Mouse (Mus musculus): ENCODE measurements at regions not wholly inside any gene's neighbourhood (a gene's known extent, or its start where the extent isn't known, plus 50 kb on each side); places are given as distances from the start of the nearest gene placed in this dataset.
"Not testable (repeated sequence)": the region's sequence is repeated elsewhere in the genome, so short reads cannot be mapped to it uniquely, and the experiment has no call there.

- peaks cover 24% of the 10 kb centered on the region for H3K4me1 ChIP-seq
- peak overlapping the region; percentile 40 for H3K27ac ChIP-seq
- WGBS: 92% methylated on average over 11 of the region's 11 CpGs
- no peak for DNase-seq (ENCODE audit: extremely low spot score, low spot score)
- no peak overlapping the region for H3K4me3 ChIP-seq
- no peaks in the 10 kb centered on the region for H3K36me3 ChIP-seq (replicated peaks)
- H3K9me3 ChIP-seq: no peaks in the 10 kb centered on the region
- no peaks in the 10 kb centered on the region for H3K27me3 ChIP-seq (ENCODE audit: poor library complexity, severe bottlenecking)
Measured at GRCm38 (mm10) chr13:31050160-31050788, 76.3 kb downstream of the Gm5447 start.

DNA sequence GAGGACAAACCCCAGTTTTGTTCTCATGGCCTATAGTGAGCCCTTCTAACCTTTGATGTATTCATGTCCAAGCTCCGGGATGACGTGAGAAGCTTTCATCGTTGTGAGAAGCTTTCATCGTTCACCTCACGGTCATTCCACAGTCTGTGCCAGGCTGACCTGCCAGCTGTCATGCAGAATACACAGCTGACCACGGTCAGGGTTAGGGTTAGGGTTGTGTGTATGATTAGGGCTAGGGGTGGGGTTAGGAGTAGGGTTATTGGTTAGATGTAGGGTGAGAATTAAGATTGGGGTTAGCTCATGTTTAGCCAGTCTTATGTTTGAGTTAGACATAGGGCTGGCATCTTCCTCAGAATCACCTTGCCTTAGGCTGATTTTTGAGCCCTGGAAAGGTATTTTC is 77.6 kb downstream of the Gm5447 start:
- H3K27ac ChIP-seq; H3K9me3 ChIP-seq; H3K27me3 ChIP-seq (ENCODE audit: poor library complexity, severe bottlenecking); DNase-seq (ENCODE audit: extremely low spot score, low spot score); H3K36me3 ChIP-seq (replicated peaks); H3K4me3 ChIP-seq: not testable (repeated sequence)
- H3K4me1 ChIP-seq: peaks cover 28% of the 10 kb centered on the region
- WGBS: 53% methylated on average over 2 of the region's 6 CpGs

- DNase-seq (ENCODE audit: extremely low spot score, low spot score): no peak
- Histone ChIP-seq H3K4me1 (peaks cover 20% of the 10 kb centered on the region), H3K9me3 (no peaks in the 10 kb centered on the region), H3K4me3 (no peak overlapping the region), H3K36me3 (replicated peaks) (no peaks in the 10 kb centered on the region), H3K27me3 (ENCODE audit: poor library complexity, severe bottlenecking) (no peaks in the 10 kb centered on the region), H3K27ac (no peak overlapping the region)
- 94% methylated on average over 8 of the region's 8 CpGs for WGBS
Measured at GRCm38 (mm10) chr13:31054356-31054755, 80.4 kb downstream of the Gm5447 start.

DNA sequence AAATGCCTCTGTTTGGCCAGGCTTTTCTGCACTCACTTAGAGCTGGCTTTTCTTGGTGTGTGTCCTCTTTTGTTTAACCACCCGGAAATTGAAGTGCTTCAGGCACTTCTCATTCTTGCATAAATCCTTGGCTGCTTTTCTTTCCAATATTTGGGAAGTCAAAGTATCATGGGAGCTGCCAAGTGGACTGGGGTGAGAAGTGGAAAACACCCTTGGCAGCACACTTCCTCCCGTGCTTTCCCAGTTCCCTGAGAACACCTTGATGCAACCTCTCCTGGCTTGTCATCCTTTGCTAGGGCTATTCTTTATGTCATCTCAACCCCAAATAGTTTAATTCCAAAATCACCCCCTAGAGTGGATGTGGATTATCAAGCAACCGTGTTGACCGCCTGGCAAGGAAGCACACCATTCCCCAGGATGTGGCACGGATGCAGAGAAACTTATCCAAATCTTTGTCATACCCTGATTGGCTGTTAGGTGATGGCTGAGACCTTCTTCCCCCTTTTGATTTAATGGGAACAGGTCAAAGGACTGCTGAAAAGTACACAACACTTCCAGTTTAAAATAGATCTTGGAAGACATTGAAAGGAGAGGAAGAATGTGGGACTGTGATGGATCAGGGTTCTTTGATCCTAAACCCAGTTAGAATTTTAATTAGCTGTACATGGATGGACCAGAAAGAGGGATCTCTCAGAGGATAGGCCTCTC is 81.5 kb downstream of the Gm5447 start:
- Histone ChIP-seq H3K36me3 (replicated peaks) (no peaks in the 10 kb centered on the region), H3K4me1 (peaks cover 12% of the 10 kb centered on the region), H3K9me3 (no peaks in the 10 kb centered on the region), H3K4me3 (no peak overlapping the region), H3K27me3 (ENCODE audit: poor library complexity, severe bottlenecking) (no peaks in the 10 kb centered on the region), H3K27ac (no peak overlapping the region)
- WGBS: 79% methylated on average over 5 of the region's 5 CpGs
- no peak for DNase-seq (ENCODE audit: extremely low spot score, low spot score)

DNA sequence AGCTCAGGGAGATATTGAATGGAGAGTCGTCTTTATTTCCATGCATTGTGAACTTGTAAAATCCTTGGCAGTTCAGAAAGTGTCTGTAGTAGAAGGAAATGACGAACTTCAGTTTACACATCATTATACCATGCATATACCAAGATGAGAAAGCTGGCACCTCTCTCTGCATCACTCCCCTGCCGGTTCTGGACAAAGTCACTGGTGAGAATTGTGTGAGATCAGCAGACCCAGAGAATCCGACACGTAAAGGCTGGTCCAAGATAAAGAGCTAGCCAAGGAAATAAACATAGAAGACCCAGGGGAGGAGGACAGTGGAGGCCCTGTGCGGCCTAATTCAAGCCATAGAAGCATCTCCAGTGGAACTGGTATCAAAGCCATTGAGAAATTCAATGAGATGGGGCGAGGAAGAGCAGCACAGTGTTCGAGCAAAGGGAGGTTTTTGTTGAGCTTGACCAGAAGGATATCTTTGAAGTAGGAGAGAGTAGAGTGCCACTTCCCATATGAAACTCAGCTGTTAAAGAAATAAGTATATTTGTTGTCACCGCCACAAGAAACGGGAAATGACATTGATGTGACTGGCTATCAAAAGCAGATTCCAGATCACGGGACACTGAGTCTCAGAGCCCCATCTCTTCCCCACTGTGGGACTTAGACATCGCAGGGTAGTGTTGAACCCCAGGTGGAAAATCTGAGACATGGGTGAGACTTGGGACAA is 82.3 kb downstream of the Gm5447 start:
- no peaks in the 10 kb centered on the region for H3K27me3 ChIP-seq (ENCODE audit: poor library complexity, severe bottlenecking)
- DNase-seq (ENCODE audit: extremely low spot score, low spot score): no peak
- no peaks in the 10 kb centered on the region for H3K9me3 ChIP-seq
- no peaks in the 10 kb centered on the region for H3K36me3 ChIP-seq (replicated peaks)
- peaks cover 7% of the 10 kb centered on the region; the same call in 1 of the 2 replicates for H3K4me1 ChIP-seq
- H3K27ac ChIP-seq: no peak overlapping the region
- 88% methylated on average over 12 of the region's 12 CpGs for WGBS
- no peak overlapping the region for H3K4me3 ChIP-seq

DNA sequence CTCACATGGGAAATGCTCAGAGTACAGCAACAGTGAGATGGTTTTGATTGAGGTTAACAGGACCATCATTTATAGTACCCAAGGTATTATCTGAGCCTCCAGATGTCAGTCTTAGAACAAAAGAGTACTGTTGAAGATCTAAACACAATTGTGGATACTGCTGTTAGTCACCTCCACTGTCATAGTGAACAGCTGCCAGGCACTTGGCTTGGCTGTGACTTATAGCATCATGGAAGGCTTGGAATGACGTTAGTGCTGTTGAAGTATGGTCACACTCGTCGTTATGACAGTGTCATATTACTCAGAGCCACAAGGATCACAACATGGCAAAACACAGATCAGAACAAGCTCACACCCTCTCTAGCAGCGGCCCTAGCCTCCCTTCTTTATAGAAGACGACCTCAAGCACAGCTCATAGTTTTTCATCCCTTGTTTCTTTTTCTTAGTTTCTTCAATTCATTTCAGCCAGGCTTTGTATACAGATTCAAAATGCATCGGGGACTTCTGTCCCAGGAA is 87.0 kb downstream of the Gm5447 start:
- 78% methylated on average over 6 of the region's 6 CpGs for WGBS
- H3K4me1 ChIP-seq: no peaks in the 10 kb centered on the region
- no peaks in the 10 kb centered on the region; the same call in 1 of the 2 replicates for H3K9me3 ChIP-seq
- no peak for DNase-seq (ENCODE audit: extremely low spot score, low spot score)
- H3K4me3 ChIP-seq: no peak overlapping the region
- no peaks in the 10 kb centered on the region for H3K27me3 ChIP-seq (ENCODE audit: poor library complexity, severe bottlenecking)
- no peaks in the 10 kb centered on the region for H3K36me3 ChIP-seq (replicated peaks)
- no peak overlapping the region for H3K27ac ChIP-seq

- H3K9me3 ChIP-seq: no peaks in the 10 kb centered on the region; the same call in 1 of the 2 replicates
- no peaks in the 10 kb centered on the region for H3K4me1 ChIP-seq
- H3K27me3 ChIP-seq (ENCODE audit: poor library complexity, severe bottlenecking): no peaks in the 10 kb centered on the region
- no peak overlapping the region for H3K27ac ChIP-seq
- no peaks in the 10 kb centered on the region for H3K36me3 ChIP-seq (replicated peaks)
- H3K4me3 ChIP-seq: no peak overlapping the region
- DNase-seq (ENCODE audit: extremely low spot score, low spot score): no peak
- 79% methylated on average over 2 of the region's 2 CpGs for WGBS
Measured at GRCm38 (mm10) chr13:31068343-31068742, 94.3 kb downstream of the Gm5447 start.

DNA sequence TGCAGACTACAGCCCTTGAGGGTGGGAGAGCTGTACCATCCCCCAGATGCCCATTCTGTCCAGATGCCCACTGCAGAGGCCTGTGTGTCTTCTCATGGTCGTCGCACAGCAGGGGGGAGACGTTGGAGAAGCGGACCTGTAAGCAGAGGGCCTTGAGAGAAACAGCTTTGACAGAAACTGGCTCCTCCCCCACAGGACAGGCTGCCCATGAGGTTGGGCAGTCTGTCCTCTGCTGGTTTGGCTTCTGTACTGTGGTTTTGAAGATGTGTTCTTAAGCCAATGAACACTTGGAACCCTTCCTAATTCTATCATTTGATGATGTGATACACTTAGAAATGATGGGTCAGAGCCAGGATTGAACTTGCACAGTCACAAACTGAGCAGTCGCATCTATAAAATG is 102.5 kb downstream of the Gm5447 start:
- no peak overlapping the region for H3K4me3 ChIP-seq
- H3K36me3 ChIP-seq (replicated peaks): no peaks in the 10 kb centered on the region
- no peak overlapping the region for H3K27ac ChIP-seq
- no peaks in the 10 kb centered on the region for H3K9me3 ChIP-seq
- DNase-seq (ENCODE audit: extremely low spot score, low spot score): no peak
- peaks cover 11% of the 10 kb centered on the region for H3K4me1 ChIP-seq
- WGBS: 66% methylated on average over 5 of the region's 5 CpGs
- peaks cover 22% of the 10 kb centered on the region for H3K27me3 ChIP-seq (ENCODE audit: poor library complexity, severe bottlenecking)

DNA sequence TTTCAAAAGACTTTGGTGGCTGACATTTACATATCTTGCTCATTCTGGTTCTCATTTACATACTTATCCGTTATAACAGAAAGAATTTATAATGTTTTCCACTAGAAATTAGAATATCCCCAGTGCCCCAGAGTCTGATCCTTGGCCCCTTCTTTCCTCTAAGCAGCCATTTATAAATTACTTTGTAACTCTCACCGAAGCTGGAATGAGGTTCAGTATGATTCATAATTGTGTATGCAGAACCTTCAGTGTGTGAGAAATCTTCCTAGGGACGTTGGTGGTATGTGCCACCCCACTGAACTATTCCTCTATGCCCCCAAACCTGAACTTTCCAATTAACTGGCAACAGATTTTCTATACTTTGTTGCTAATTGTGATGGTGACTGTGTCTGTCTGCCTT is 104.7 kb downstream of the Gm5447 start:
- H3K27me3 ChIP-seq (ENCODE audit: poor library complexity, severe bottlenecking): peaks cover 27% of the 10 kb centered on the region
- H3K4me3 ChIP-seq: no peak overlapping the region
- H3K36me3 ChIP-seq (replicated peaks): no peaks in the 10 kb centered on the region
- no peak for DNase-seq (ENCODE audit: extremely low spot score, low spot score)
- peaks cover 11% of the 10 kb centered on the region for H3K4me1 ChIP-seq
- no peak overlapping the region for H3K27ac ChIP-seq
- WGBS: 83% methylated on average over 3 of the region's 3 CpGs
- H3K9me3 ChIP-seq: no peaks in the 10 kb centered on the region

GRCm38 (mm10) chr13:31080215-31080614 is 106.2 kb downstream of the Gm5447 start:
- H3K36me3 ChIP-seq (replicated peaks): no peaks in the 10 kb centered on the region
- peaks cover 11% of the 10 kb centered on the region for H3K4me1 ChIP-seq
- DNase-seq (ENCODE audit: extremely low spot score, low spot score): no peak
- H3K9me3 ChIP-seq: no peaks in the 10 kb centered on the region
- 32% methylated on average over 4 of the region's 4 CpGs for WGBS
- H3K27me3 ChIP-seq (ENCODE audit: poor library complexity, severe bottlenecking): peaks cover 27% of the 10 kb centered on the region
- no peak overlapping the region for H3K27ac ChIP-seq
- H3K4me3 ChIP-seq: no peak overlapping the region

- peak; percentile 40 for DNase-seq (ENCODE audit: extremely low spot score, low spot score)
- H3K4me3 ChIP-seq: no peak overlapping the region
- peaks cover 11% of the 10 kb centered on the region for H3K4me1 ChIP-seq
- WGBS: 43% methylated on average over 13 of the region's 13 CpGs
- no peak overlapping the region for H3K27ac ChIP-seq
- H3K9me3 ChIP-seq: no peaks in the 10 kb centered on the region
- no peaks in the 10 kb centered on the region for H3K36me3 ChIP-seq (replicated peaks)
- peaks cover 27% of the 10 kb centered on the region for H3K27me3 ChIP-seq (ENCODE audit: poor library complexity, severe bottlenecking)
Measured at GRCm38 (mm10) chr13:31082448-31083140, 108.6 kb downstream of the Gm5447 start.

DNA sequence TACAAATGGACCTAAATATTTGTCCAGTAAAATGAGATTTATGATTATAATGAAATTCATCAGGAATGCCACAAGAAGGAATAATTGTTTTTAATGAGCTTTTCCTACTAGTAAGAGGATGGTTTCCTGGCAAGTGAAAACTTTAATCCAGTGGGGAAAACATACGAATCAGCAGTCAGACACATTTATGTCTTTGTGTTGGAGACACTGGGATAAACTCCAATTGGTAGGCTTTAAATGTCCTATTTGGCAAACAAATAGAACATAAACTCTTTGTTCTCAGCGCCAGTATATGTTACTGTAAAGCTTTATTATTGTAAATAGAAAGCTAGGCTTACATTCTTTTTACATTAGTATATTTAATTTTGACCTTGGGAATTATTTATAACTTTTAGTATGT is 127.0 kb downstream of the Gm5447 start:
- Histone ChIP-seq H3K4me3 (no peak overlapping the region), H3K4me1 (no peaks in the 10 kb centered on the region), H3K27ac (no peak overlapping the region), H3K36me3 (replicated peaks) (no peaks in the 10 kb centered on the region), H3K9me3 (no peaks in the 10 kb centered on the region), H3K27me3 (ENCODE audit: poor library complexity, severe bottlenecking) (no peaks in the 10 kb centered on the region)
- no peak for DNase-seq (ENCODE audit: extremely low spot score, low spot score)
- WGBS: 78% methylated on average over 2 of the region's 2 CpGs
